Mouse (Mus musculus) stomach, embryonic 15.5 days (tissue): ENCODE measurements around the gene Ly6g5c. TPM values are rescaled to one million over a fixed set of nuclear protein-coding genes. Genes with fewer than 3 reads are reported as not detected.

Experiments used
- ATAC-seq: fragments of 200-750 bp; cut with Nextera tagmentation; 2 replicates; pipeline ENCODE4 v1.8.0; 2017; ENCODE audit warnings: low read depth, moderate number of reproducible peaks, moderate TSS enrichment; ENCODE audit not compliant: insufficient read depth, low FRiP score
- H3K27ac ChIP-seq: fragments of 300-500 bp; sonication (generic); 2 replicates; pipeline ENCODE4 v1.5.1; 2015; ENCODE audit warnings: mild to moderate bottlenecking, inconsistent platforms
- H3K27me3 ChIP-seq: fragments of 300-500 bp; sonication (generic); replicated peaks from 2 replicates; pipeline ENCODE4 v1.6.1; 2015; ENCODE audit warnings: inconsistent platforms
- H3K36me3 ChIP-seq: fragments of 300-500 bp; sonication (generic); 2 replicates; pipeline ENCODE4 v1.6.1; 2015; ENCODE audit warnings: inconsistent platforms
- H3K4me1 ChIP-seq: fragments of 300-500 bp; sonication (generic); 2 replicates; pipeline ENCODE4 v1.6.1; 2015; ENCODE audit warnings: inconsistent platforms
- H3K4me2 ChIP-seq: fragments of 300-500 bp; sonication (generic); 2 replicates; pipeline ENCODE4 v1.6.1; 2015; ENCODE audit warnings: mild to moderate bottlenecking, inconsistent platforms
- H3K4me3 ChIP-seq: fragments of 300-500 bp; sonication (generic); replicated peaks from 2 replicates; pipeline ENCODE4 v1.5.1; 2015; ENCODE audit warnings: inconsistent platforms
- H3K9ac ChIP-seq: fragments of 300-500 bp; sonication (generic); 2 replicates; pipeline ENCODE4 v1.6.1; 2015; ENCODE audit warnings: inconsistent platforms
- H3K9me3 ChIP-seq: fragments of 300-500 bp; sonication (generic); 2 replicates; pipeline ENCODE4 v1.6.1; 2016; ENCODE audit warnings: inconsistent platforms
- WGBS: fragments of 180-500 bp; shearing (Covaris S2); methylation state at CpG from one replicate; pipeline ENCODE4 v1.1.7; 2015; 5-methylcytosine and 5-hydroxymethylcytosine counted together
- polyA plus RNA-seq: library from polyadenylated mRNA; unstranded; fragments of >200 nt; fragmentation: Nextera tagmentation; extraction: Ambion mirVana; gene quantifications from 2 replicates; pipeline ENCODE4 v1.2.1, GENCODE M21; 2015

Ly6g5c gene
- polyA plus RNA-seq, 1 experiment from 2014 or later: not detected

- H3K27ac ChIP-seq: no peak overlapping the region
- H3K4me3 ChIP-seq: no peak overlapping the region
- no peaks in the 10 kb centered on the region for H3K9me3 ChIP-seq
- no peaks in the 10 kb centered on the region for H3K27me3 ChIP-seq
- H3K36me3 ChIP-seq: peaks cover 96% of the 10 kb centered on the region
- ATAC-seq: no peak
- WGBS: 79% methylated on average over 7 of the region's 7 CpGs
- H3K9ac ChIP-seq: no peak overlapping the region
- H3K4me2 ChIP-seq: no peak overlapping the region
- H3K4me1 ChIP-seq: no peaks in the 10 kb centered on the region
These were observed 46.5 kb downstream of the Ly6g5c start for GRCm38 (mm10) chr17:35154616-35155015.

- 85% methylated on average over 12 of the region's 12 CpGs for WGBS
- Histone ChIP-seq H3K36me3 (peaks cover 96% of the 10 kb centered on the region), H3K27me3 (no peaks in the 10 kb centered on the region), H3K4me2 (no peak overlapping the region), H3K4me3 (no peak overlapping the region), H3K27ac (no peak overlapping the region), H3K4me1 (no peaks in the 10 kb centered on the region), H3K9ac (no peak overlapping the region), H3K9me3 (no peaks in the 10 kb centered on the region)
- ATAC-seq: no peak
These were observed 47.4 kb downstream of the Ly6g5c start for GRCm38 (mm10) chr17:35155451-35155850.

- Histone ChIP-seq H3K27ac (no peak overlapping the region), H3K9me3 (no peaks in the 10 kb centered on the region), H3K4me3 (no peak overlapping the region), H3K4me1 (no peaks in the 10 kb centered on the region), H3K4me2 (no peak overlapping the region), H3K9ac (no peak overlapping the region), H3K36me3 (peaks cover 97% of the 10 kb centered on the region), H3K27me3 (no peaks in the 10 kb centered on the region)
- 87% methylated on average over 33 of the region's 33 CpGs for WGBS
- ATAC-seq: no peak
These were observed 48.6 kb downstream of the Ly6g5c start for GRCm38 (mm10) chr17:35156461-35157200.

- Histone ChIP-seq H3K4me2 (no peak overlapping the region), H3K4me1 (no peaks in the 10 kb centered on the region), H3K9ac (no peak overlapping the region), H3K4me3 (no peak overlapping the region), H3K9me3 (no peaks in the 10 kb centered on the region), H3K36me3 (peaks cover 98% of the 10 kb centered on the region), H3K27ac (no peak overlapping the region), H3K27me3 (no peaks in the 10 kb centered on the region)
- no peak for ATAC-seq
- 84% methylated on average over 8 of the region's 8 CpGs for WGBS
These were observed 49.2 kb downstream of the Ly6g5c start for GRCm38 (mm10) chr17:35157254-35157653.

GRCm38 (mm10) chr17:35157661-35158175 lies 49.6 kb downstream of the Ly6g5c start:
- Histone ChIP-seq H3K9ac (no peak overlapping the region), H3K4me2 (no peak overlapping the region), H3K9me3 (no peaks in the 10 kb centered on the region), H3K27ac (no peak overlapping the region), H3K36me3 (peaks cover 93% of the 10 kb centered on the region), H3K27me3 (no peaks in the 10 kb centered on the region), H3K4me1 (peaks cover 4% of the 10 kb centered on the region), H3K4me3 (no peak overlapping the region)
- ATAC-seq: no peak
- WGBS: 90% methylated on average over 8 of the region's 8 CpGs

- no peaks in the 10 kb centered on the region for H3K27me3 ChIP-seq
- peaks cover 4% of the 10 kb centered on the region for H3K4me1 ChIP-seq
- no peak overlapping the region for H3K4me2 ChIP-seq
- H3K27ac ChIP-seq: no peak overlapping the region
- no peak overlapping the region for H3K4me3 ChIP-seq
- H3K36me3 ChIP-seq: peaks cover 80% of the 10 kb centered on the region
- no peak overlapping the region for H3K9ac ChIP-seq
- no peak for ATAC-seq
- H3K9me3 ChIP-seq: no peaks in the 10 kb centered on the region
- WGBS: 92% methylated on average over 16 of the region's 16 CpGs
These were observed 50.9 kb downstream of the Ly6g5c start for GRCm38 (mm10) chr17:35158850-35159593.

DNA sequence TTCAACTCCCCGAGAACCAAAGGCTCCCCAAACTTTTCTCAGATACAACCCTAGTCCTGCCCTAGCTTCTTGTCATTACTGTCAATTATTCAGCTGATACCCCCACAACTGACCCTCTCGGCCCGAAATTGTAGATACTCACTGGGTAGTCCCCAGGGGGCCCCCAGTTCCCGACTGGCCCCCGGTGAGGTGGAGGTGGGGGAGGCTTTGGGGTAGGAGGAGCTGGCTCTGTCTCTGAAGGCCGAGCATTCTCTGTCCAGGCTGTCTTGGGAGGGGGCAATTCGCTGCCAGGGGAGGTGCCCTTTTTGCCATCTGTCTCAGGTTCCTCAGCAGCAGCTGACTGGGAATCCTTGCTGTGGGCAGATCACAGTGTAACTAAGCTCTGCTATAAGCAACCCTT lies 51.6 kb downstream of the Ly6g5c start:
- H3K27me3 ChIP-seq: no peaks in the 10 kb centered on the region
- H3K27ac ChIP-seq: no peak overlapping the region
- H3K9ac ChIP-seq: no peak overlapping the region
- WGBS: 91% methylated on average over 7 of the region's 7 CpGs
- no peak for ATAC-seq
- no peak overlapping the region for H3K4me2 ChIP-seq
- H3K4me1 ChIP-seq: peaks cover 4% of the 10 kb centered on the region
- H3K9me3 ChIP-seq: no peaks in the 10 kb centered on the region
- peaks cover 74% of the 10 kb centered on the region for H3K36me3 ChIP-seq
- no peak overlapping the region for H3K4me3 ChIP-seq

GRCm38 (mm10) chr17:35161421-35161820 lies 53.3 kb downstream of the Ly6g5c start:
- H3K27me3 ChIP-seq: no peaks in the 10 kb centered on the region
- H3K27ac ChIP-seq: no peak overlapping the region
- no peak overlapping the region for H3K9ac ChIP-seq
- H3K4me1 ChIP-seq: peaks cover 12% of the 10 kb centered on the region
- ATAC-seq: no peak
- H3K4me3 ChIP-seq: no peak overlapping the region
- H3K4me2 ChIP-seq: no peak overlapping the region
- H3K36me3 ChIP-seq: peaks cover 56% of the 10 kb centered on the region
- 78% methylated on average over 11 of the region's 11 CpGs for WGBS
- H3K9me3 ChIP-seq: no peaks in the 10 kb centered on the region

Other genes with a start within 250 kb of the Ly6g5c start
- gene Cfb, start 245.8 kb upstream of the Ly6g5c start, polyA plus RNA-seq: 20.8 and 30.4 TPM in 2 replicates
- 2.7 and 3.0 TPM in 2 replicates for gene Zbtb12, start 228.8 kb upstream of the Ly6g5c start, polyA plus RNA-seq
- gene Gm20547, start 226.2 kb upstream of the Ly6g5c start, polyA plus RNA-seq: not detected in 2 replicates
- 4.4 and 6.2 TPM in 2 replicates for gene C2, start 210.0 kb upstream of the Ly6g5c start, polyA plus RNA-seq
- 70.0 and 74.5 TPM in 2 replicates for gene Ehmt2, start 209.8 kb upstream of the Ly6g5c start, polyA plus RNA-seq
- gene Slc44a4, start 193.8 kb upstream of the Ly6g5c start, polyA plus RNA-seq: 15.2 and 17.9 TPM in 2 replicates
- 36.9 and 44.5 TPM in 2 replicates for gene Neu1, start 177.0 kb upstream of the Ly6g5c start, polyA plus RNA-seq
- 0.34 and 0.90 TPM in 2 replicates for gene Hspa1b, start 149.0 kb upstream of the Ly6g5c start, polyA plus RNA-seq
- not detected in 2 replicates for gene Gm20481, start 138.4 kb upstream of the Ly6g5c start, polyA plus RNA-seq
- gene Hspa1a, start 136.1 kb upstream of the Ly6g5c start, polyA plus RNA-seq: 9.9 and 12.1 TPM in 2 replicates
- 0.49 and 0.89 TPM in 2 replicates for gene Hspa1l, start 135.6 kb upstream of the Ly6g5c start, polyA plus RNA-seq
- 175 and 182 TPM in 2 replicates for gene Lsm2, start 126.4 kb upstream of the Ly6g5c start, polyA plus RNA-seq
- gene Vars, start 107.3 kb upstream of the Ly6g5c start, polyA plus RNA-seq: 119 and 124 TPM in 2 replicates
- gene Vwa7, start 91.7 kb upstream of the Ly6g5c start, polyA plus RNA-seq: 0.31 TPM in 2 replicates
- gene Sapcd1, start 80.3 kb upstream of the Ly6g5c start, polyA plus RNA-seq: 13.2 and 14.8 TPM in 2 replicates
- 3.8 and 4.8 TPM in 2 replicates for gene Msh5, start 61.5 kb upstream of the Ly6g5c start, polyA plus RNA-seq
- gene Clic1, start 58.3 kb upstream of the Ly6g5c start, polyA plus RNA-seq: 361 and 363 TPM in 2 replicates
- gene Ddah2, start 49.2 kb upstream of the Ly6g5c start, polyA plus RNA-seq: 210 and 216 TPM in 2 replicates
- 6.2 and 17.2 TPM in 2 replicates for gene Ly6g6c, start 42.9 kb upstream of the Ly6g5c start, polyA plus RNA-seq
- gene Mpig6b, start 42.1 kb upstream of the Ly6g5c start, polyA plus RNA-seq: 0.44 and 0.73 TPM in 2 replicates
- 9.4 and 16.8 TPM in 2 replicates for gene Ly6g6e, start 31.4 kb upstream of the Ly6g5c start, polyA plus RNA-seq
- 3.6 and 4.4 TPM in 2 replicates for gene Ly6g6d, start 30.2 kb upstream of the Ly6g5c start, polyA plus RNA-seq
- 0.15 and 0.41 TPM in 2 replicates for gene Ly6g6f, start 22.7 kb upstream of the Ly6g5c start, polyA plus RNA-seq
- 92.0 and 97.8 TPM in 2 replicates for gene Abhd16a, start 19.0 kb upstream of the Ly6g5c start, polyA plus RNA-seq
- gene Ly6g5b, start 7.1 kb downstream of the Ly6g5c start, polyA plus RNA-seq: 0.69 and 0.85 TPM in 2 replicates
- gene Gpank1, start 13.2 kb downstream of the Ly6g5c start, polyA plus RNA-seq: 17.4 and 19.1 TPM in 2 replicates
- gene Csnk2b, start 13.8 kb downstream of the Ly6g5c start, polyA plus RNA-seq: 251 and 262 TPM in 2 replicates
- gene D17H6S53E, start 18.1 kb downstream of the Ly6g5c start, polyA plus RNA-seq: 11.9 and 12.2 TPM in 2 replicates
- gene Apom, start 23.8 kb downstream of the Ly6g5c start, polyA plus RNA-seq: 21.2 and 47.5 TPM in 2 replicates
- 42.2 and 48.0 TPM in 2 replicates for gene Bag6, start 26.9 kb downstream of the Ly6g5c start, polyA plus RNA-seq
- gene Prrc2a, start 56.6 kb downstream of the Ly6g5c start, polyA plus RNA-seq: 148 and 172 TPM in 2 replicates
- gene Aif1, start 67.8 kb downstream of the Ly6g5c start, polyA plus RNA-seq: 18.7 and 21.9 TPM in 2 replicates
- gene Lst1, start 80.2 kb downstream of the Ly6g5c start, polyA plus RNA-seq: 23.7 and 25.1 TPM in 2 replicates
- gene Ltb, start 86.2 kb downstream of the Ly6g5c start, polyA plus RNA-seq: 3.7 and 5.5 TPM in 2 replicates
- 0.18 and 0.28 TPM in 2 replicates for gene Tnf, start 93.7 kb downstream of the Ly6g5c start, polyA plus RNA-seq
- 0.77 and 0.83 TPM in 2 replicates for gene Lta, start 97.1 kb downstream of the Ly6g5c start, polyA plus RNA-seq
- 0.86 TPM in 1 of 2 replicates, not detected in the other for gene Gm16181, start 112.6 kb downstream of the Ly6g5c start, polyA plus RNA-seq
- 5.1 and 5.9 TPM in 2 replicates for gene Atp6v1g2, start 125.4 kb downstream of the Ly6g5c start, polyA plus RNA-seq
- 12.5 and 14.1 TPM in 2 replicates for gene Nfkbil1, start 127.5 kb downstream of the Ly6g5c start, polyA plus RNA-seq
- gene Ddx39b, start 133.5 kb downstream of the Ly6g5c start, polyA plus RNA-seq: 361 and 392 TPM in 2 replicates
- gene H2-D1, start 154.5 kb downstream of the Ly6g5c start, polyA plus RNA-seq: 135 and 148 TPM in 2 replicates
- 0.92 and 1.4 TPM in 2 replicates for gene H2-Q1, start 212.1 kb downstream of the Ly6g5c start, polyA plus RNA-seq
- gene H2-Q2, start 234.0 kb downstream of the Ly6g5c start, polyA plus RNA-seq: 15.1 and 21.0 TPM in 2 replicates